Mouse (Mus musculus) neutrophil, adult 65 days (primary cell): ENCODE results near the gene Rpl39l. TPM values are rescaled to one million over a fixed set of nuclear protein-coding genes. Genes with fewer than 3 reads are reported as not detected.

Experiments
- total RNA-seq: library from RNA; stranded (reverse); gene quantifications from 2 replicates; pipeline ENCODE4 v1.2.4, GENCODE M21; 2023

Rpl39l gene
- total RNA-seq: not detected in 2 replicates

GRCm38 (mm10) chr16:10170005-10170404 is at the start of gene Rpl39l:
TSS of gene Rpl39l (plus strand) at chr16:10170226.

GRCm38 (mm10) chr16:10192679-10193506 is 22.9 kb downstream of the Rpl39l start, which contains the start of gene Atf7ip2:
TSS of gene Atf7ip2 (plus strand) at chr16:10192712.

Other genes starting within 250 kb of the Rpl39l start
- gene Grin2a, start 174.7 kb upstream of the Rpl39l start, total RNA-seq: not detected in 2 replicates
- not detected in 2 replicates for gene Atf7ip2, start 22.5 kb downstream of the Rpl39l start, total RNA-seq
- not detected in 2 replicates for gene Emp2, start 143.7 kb downstream of the Rpl39l start, total RNA-seq
- gene Tekt5, start 225.3 kb downstream of the Rpl39l start, total RNA-seq: not detected in 2 replicates
- gene Nubp1, start 241.7 kb downstream of the Rpl39l start, total RNA-seq: 12.7 and 16.0 TPM in 2 replicates